Comparison of ENCODE assay signal across 8 mouse cellular contexts in the genomic region with DNA sequence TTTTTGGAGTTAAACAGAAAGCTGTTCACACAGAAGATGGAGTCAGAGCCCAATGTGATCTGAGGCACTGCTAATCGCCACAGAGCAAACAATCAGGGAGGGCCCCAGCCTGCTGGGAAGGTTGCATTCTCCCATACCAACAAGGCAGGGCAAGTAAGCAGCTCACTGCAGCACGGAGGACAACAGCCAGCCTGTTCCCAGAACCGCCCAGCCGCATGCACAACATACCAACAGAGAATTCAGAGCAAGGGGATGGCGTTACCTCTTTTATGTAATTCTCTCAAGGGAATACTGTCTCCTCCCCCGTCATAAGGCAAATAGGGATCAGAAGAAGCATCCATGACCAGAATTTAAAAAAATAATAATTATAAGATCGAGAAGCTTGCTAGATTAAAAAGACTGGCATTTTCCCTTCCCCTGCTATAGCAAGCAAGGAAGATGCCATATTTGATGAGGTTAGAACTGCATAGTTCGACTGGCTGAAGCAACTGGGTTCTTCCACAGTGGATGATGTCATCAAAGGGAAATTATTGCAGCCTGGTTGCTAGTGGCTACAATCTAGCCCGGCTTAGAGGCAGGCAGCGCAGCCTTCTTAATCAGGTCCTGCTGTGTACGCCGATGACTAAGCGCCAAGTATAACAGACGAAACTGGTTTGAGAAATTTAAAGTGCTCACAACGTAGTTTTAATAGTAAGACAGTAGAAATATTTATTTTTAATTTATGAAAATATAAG. TPM values are rescaled to one million over a fixed set of nuclear protein-coding genes. Genes with fewer than 3 reads are reported as not detected.
DNase-seq lines count a peak whose midpoint lies in the region; ATAC-seq and TF ChIP-seq lines count a peak whose summit lies in the region.

No protein-coding gene starts in this region.

- no peaks in the 10 kb centered on the region for H3K4me1 ChIP-seq in lung, embryonic 14.5 days (ENCODE audit: insufficient read depth)

- peak overlapping the region; percentile 61 for H3K4me2 ChIP-seq in lung, embryonic 14.5 days

- H3K9me3 ChIP-seq in lung, embryonic 14.5 days (ENCODE audit: low read depth, low read length) = no peaks in the 10 kb centered on the region

- H3K36me3 ChIP-seq in lung, embryonic 14.5 days (ENCODE audit: insufficient read depth) = no peaks in the 10 kb centered on the region

- WGBS in lung, embryonic 14.5 days = 3% methylated on average over 15 of the region's 15 CpGs

- H3K27me3 ChIP-seq in lung, embryonic 14.5 days (ENCODE audit: insufficient read depth, low read length) = no peaks in the 10 kb centered on the region

- peak; percentile 94 for ATAC-seq in frontal cortex, adult (ENCODE audit: low TSS enrichment)
- ATAC-seq in hematopoietic stem cell, adult 5-6 weeks (replicated peaks in 1 of 2; ENCODE audit: insufficient read depth in 1 of 2, low FRiP score in 2 of 2, low TSS enrichment in 1 of 2, low read depth in 1 of 2, poor library complexity in 2 of 2, severe bottlenecking in 2 of 2) = peak; percentile 93 to 97
- ATAC-seq in lung, embryonic 14.5 days (ENCODE audit: insufficient read depth) = peak; percentile 99

- peak overlapping the region; percentile 87 for H3K27ac ChIP-seq in lung, embryonic 14.5 days (ENCODE audit: low read depth)

- peak; percentile 95 for DNase-seq in Muller cell, postnatal 12 days (ENCODE audit: inconsistent ontology term)
- DNase-seq in cerebellum, adult 9-11 months = peak; percentile 89
- DNase-seq in layer of hippocampus, adult 8-10 months (ENCODE audit: low spot score in 2 of 2) = peak; percentile 81 to 86
- peak; percentile 87 for DNase-seq in lung, embryonic 14.5 days
- peak; percentile 79 for DNase-seq in ovary, adult 18-20 months (ENCODE audit: low spot score)
- DNase-seq in urinary bladder, postnatal 25 days (ENCODE audit: low spot score) = peak; percentile 57

- TF ChIP-seq CTCF in lung, embryonic 14.5 days (IDR thresholded peaks at IDR 0.05; ENCODE audit: low read depth) = no peak

- H3K4me3 ChIP-seq in lung, embryonic 14.5 days (ENCODE audit: low read depth, low read length) = peak overlapping the region; percentile 38

- H3K9ac ChIP-seq in lung, embryonic 14.5 days = peak overlapping the region; percentile 52

RNA-seq across cellular contexts. Expression of a gene that starts 28.7 kb away (rescaled TPM):
- 47.7 and 52.5 TPM in 2 replicates for total RNA-seq in hematopoietic stem cell, adult 5-6 weeks (2017)
- total RNA-seq in layer of hippocampus, adult 8-10 months (2022) = 100 to 1,000 TPM; 113 to 130 (median 120) TPM
- 17.3 and 17.9 TPM in 2 replicates for polyA plus RNA-seq in lung, embryonic 14.5 days (2014; fragmentation: Nextera tagmentation; extraction: Ambion mirVana)

RNA-seq across cellular contexts. Expression of a gene that starts 38.5 kb away (rescaled TPM):
- 22.5 and 28.2 TPM in 2 replicates for total RNA-seq in hematopoietic stem cell, adult 5-6 weeks (2017)
- total RNA-seq in layer of hippocampus, adult 8-10 months (2022) = 10 to 100 TPM; 27.4 to 33.9 (median 32.3) TPM
- polyA plus RNA-seq in lung, embryonic 14.5 days (2014; fragmentation: Nextera tagmentation; extraction: Ambion mirVana) = 19.9 and 20.7 TPM in 2 replicates

Comparison
In these comparisons a context has a peak if more than half of its experiments do, and no peak if none do; other contexts are left out.
1. Peak in every context shown above with its lines: DNase-seq, ATAC-seq, H3K4me3 ChIP-seq and H3K27ac ChIP-seq.